Mouse (Mus musculus): Measurements from ENCODE around the gene Rnf157. TPM values are rescaled to one million over a fixed set of nuclear protein-coding genes. Genes with fewer than 3 reads are reported as not detected.
"Not testable (repeated sequence)": the region's sequence is repeated elsewhere in the genome, so short reads cannot be mapped to it uniquely, and the experiment has no call there.

Rnf157 gene
- polyA plus RNA-seq, 1 experiment from 2014 or later: 39.6 TPM

- not testable (repeated sequence) for H3K9ac ChIP-seq; H3K4me2 ChIP-seq; ATAC-seq (ENCODE audit: low FRiP score); H3K4me3 ChIP-seq; H3K27ac ChIP-seq; H3K9me3 ChIP-seq; H3K27me3 ChIP-seq
- Histone ChIP-seq H3K36me3 (peaks cover 20% of the 10 kb centered on the region), H3K4me1 (replicated peaks) (peaks cover 22% of the 10 kb centered on the region)
- 92% methylated on average over 5 of the region's 5 CpGs for whole genome bisulfite sequencing
Measured at GRCm38 (mm10) chr11:116383070-116383469, 29.8 kb downstream of the Rnf157 start.

GRCm38 (mm10) chr11:116380767-116381166, 32.1 kb downstream of the Rnf157 start:
- H3K4me1 ChIP-seq (replicated peaks): no peaks in the 10 kb centered on the region
- peaks cover 20% of the 10 kb centered on the region for H3K36me3 ChIP-seq
- H3K27me3 ChIP-seq: no peaks in the 10 kb centered on the region
- no peak overlapping the region for H3K4me3 ChIP-seq
- WGBS: 92% methylated on average over 7 of the region's 7 CpGs
- H3K9ac ChIP-seq: no peak overlapping the region
- no peaks in the 10 kb centered on the region for H3K9me3 ChIP-seq
- no peak overlapping the region for H3K4me2 ChIP-seq
- no peak overlapping the region for H3K27ac ChIP-seq
- ATAC-seq (ENCODE audit: low FRiP score): no peak

- Histone ChIP-seq H3K4me2 (no peak overlapping the region), H3K27me3 (no peaks in the 10 kb centered on the region), H3K4me1 (replicated peaks) (no peaks in the 10 kb centered on the region), H3K27ac (no peak overlapping the region), H3K9me3 (no peaks in the 10 kb centered on the region), H3K36me3 (peaks cover 22% of the 10 kb centered on the region), H3K4me3 (no peak overlapping the region), H3K9ac (no peak overlapping the region)
- no peak for ATAC-seq (ENCODE audit: low FRiP score)
- 89% methylated on average over 6 of the region's 6 CpGs for WGBS
Measured at GRCm38 (mm10) chr11:116379530-116379929, 33.3 kb downstream of the Rnf157 start.

- no peaks in the 10 kb centered on the region for H3K4me1 ChIP-seq (replicated peaks)
- H3K4me2 ChIP-seq: no peak overlapping the region
- H3K27me3 ChIP-seq: no peaks in the 10 kb centered on the region
- no peaks in the 10 kb centered on the region for H3K9me3 ChIP-seq
- H3K36me3 ChIP-seq: peaks cover 12% of the 10 kb centered on the region
- H3K4me3 ChIP-seq: no peak overlapping the region
- 78% methylated on average over 7 of the region's 7 CpGs for WGBS
- H3K27ac ChIP-seq: no peak overlapping the region
- ATAC-seq (ENCODE audit: low FRiP score): no peak
- no peak overlapping the region for H3K9ac ChIP-seq
Measured at GRCm38 (mm10) chr11:116376945-116377661, 35.7 kb downstream of the Rnf157 start.

GRCm38 (mm10) chr11:116371894-116372450, 40.9 kb downstream of the Rnf157 start:
- no peak overlapping the region for H3K4me3 ChIP-seq
- H3K4me1 ChIP-seq (replicated peaks): 0 out of 2 replicates have a peak, but pooled peaks cover 5% of the 10 kb centered on the region
- no peak overlapping the region for H3K9ac ChIP-seq
- no peaks in the 10 kb centered on the region for H3K9me3 ChIP-seq
- WGBS: 85% methylated on average over 4 of the region's 4 CpGs
- no peaks in the 10 kb centered on the region for H3K27me3 ChIP-seq
- H3K4me2 ChIP-seq: no peak overlapping the region
- no peak overlapping the region for H3K27ac ChIP-seq
- no peak for ATAC-seq (ENCODE audit: low FRiP score)
- 0 out of 2 replicates have a peak, but pooled peaks cover 2% of the 10 kb centered on the region for H3K36me3 ChIP-seq

- Histone ChIP-seq H3K9ac (no peak overlapping the region), H3K4me2 (no peak overlapping the region), H3K4me1 (replicated peaks) (0 out of 2 replicates have a peak, but pooled peaks cover 5% of the 10 kb centered on the region), H3K27ac (no peak overlapping the region), H3K36me3 (no peaks in the 10 kb centered on the region), H3K9me3 (no peaks in the 10 kb centered on the region), H3K4me3 (no peak overlapping the region), H3K27me3 (no peaks in the 10 kb centered on the region)
- no peak for ATAC-seq (ENCODE audit: low FRiP score)
- 70% methylated on average over 5 of the region's 5 CpGs for WGBS
Measured at GRCm38 (mm10) chr11:116369633-116370032, 43.2 kb downstream of the Rnf157 start.

GRCm38 (mm10) chr11:116369051-116369450, 43.8 kb downstream of the Rnf157 start:
- H3K4me2 ChIP-seq: no peak overlapping the region
- 0 out of 2 replicates have a peak, but pooled peaks cover 5% of the 10 kb centered on the region for H3K4me1 ChIP-seq (replicated peaks)
- no peaks in the 10 kb centered on the region for H3K36me3 ChIP-seq
- ATAC-seq (ENCODE audit: low FRiP score): no peak
- no peak overlapping the region for H3K27ac ChIP-seq
- WGBS: 93% methylated on average over 14 of the region's 14 CpGs
- H3K9me3 ChIP-seq: no peaks in the 10 kb centered on the region
- H3K4me3 ChIP-seq: no peak overlapping the region
- H3K27me3 ChIP-seq: no peaks in the 10 kb centered on the region
- no peak overlapping the region for H3K9ac ChIP-seq

GRCm38 (mm10) chr11:116368116-116368515, 44.7 kb downstream of the Rnf157 start:
- Histone ChIP-seq H3K27me3 (no peaks in the 10 kb centered on the region), H3K9me3 (no peaks in the 10 kb centered on the region), H3K4me2 (no peak overlapping the region), H3K36me3 (no peaks in the 10 kb centered on the region), H3K4me1 (replicated peaks) (0 out of 2 replicates have a peak, but pooled peaks cover 5% of the 10 kb centered on the region), H3K27ac (0 out of 2 replicates have a peak overlapping the region, but pooled peaks have one; percentile 8), H3K4me3 (no peak overlapping the region), H3K9ac (no peak overlapping the region)
- ATAC-seq (ENCODE audit: low FRiP score): no peak
- WGBS: 24% methylated on average over 9 of the region's 9 CpGs

GRCm38 (mm10) chr11:116366647-116367046, 46.2 kb downstream of the Rnf157 start:
- Histone ChIP-seq H3K4me1 (replicated peaks) (0 out of 2 replicates have a peak, but pooled peaks cover 5% of the 10 kb centered on the region), H3K27me3 (no peaks in the 10 kb centered on the region), H3K36me3 (peaks cover 7% of the 10 kb centered on the region), H3K9ac (no peak overlapping the region), H3K9me3 (no peaks in the 10 kb centered on the region), H3K4me3 (no peak overlapping the region), H3K27ac (no peak overlapping the region), H3K4me2 (no peak overlapping the region)
- no peak for ATAC-seq (ENCODE audit: low FRiP score)
- 90% methylated on average over 1 of the region's 1 CpGs for WGBS

- ATAC-seq (ENCODE audit: low FRiP score): no peak
- Histone ChIP-seq H3K27me3 (no peaks in the 10 kb centered on the region), H3K4me2 (no peak overlapping the region), H3K4me3 (no peak overlapping the region), H3K9me3 (no peaks in the 10 kb centered on the region), H3K4me1 (replicated peaks) (0 out of 2 replicates have a peak, but pooled peaks cover 3% of the 10 kb centered on the region), H3K9ac (no peak overlapping the region), H3K36me3 (peaks cover 12% of the 10 kb centered on the region), H3K27ac (no peak overlapping the region)
- 94% methylated on average over 2 of the region's 2 CpGs for WGBS
Measured at GRCm38 (mm10) chr11:116366124-116366523, 46.7 kb downstream of the Rnf157 start.

GRCm38 (mm10) chr11:116365432-116365831, 47.4 kb downstream of the Rnf157 start:
- no peaks in the 10 kb centered on the region for H3K9me3 ChIP-seq
- H3K4me3 ChIP-seq: no peak overlapping the region
- no peak overlapping the region for H3K4me2 ChIP-seq
- H3K9ac ChIP-seq: no peak overlapping the region
- peaks cover 19% of the 10 kb centered on the region for H3K36me3 ChIP-seq
- ATAC-seq (ENCODE audit: low FRiP score): no peak
- 0 out of 2 replicates have a peak, but pooled peaks cover 4% of the 10 kb centered on the region for H3K4me1 ChIP-seq (replicated peaks)
- H3K27ac ChIP-seq: no peak overlapping the region
- 76% methylated on average over 13 of the region's 13 CpGs for WGBS
- no peaks in the 10 kb centered on the region for H3K27me3 ChIP-seq

- no peak overlapping the region for H3K4me3 ChIP-seq
- no peak for ATAC-seq (ENCODE audit: low FRiP score)
- H3K27me3 ChIP-seq: no peaks in the 10 kb centered on the region
- WGBS: 71% methylated on average over 11 of the region's 11 CpGs
- H3K27ac ChIP-seq: no peak overlapping the region
- H3K36me3 ChIP-seq: peaks cover 45% of the 10 kb centered on the region
- H3K4me1 ChIP-seq (replicated peaks): peaks cover 20% of the 10 kb centered on the region
- H3K9me3 ChIP-seq: no peaks in the 10 kb centered on the region
- no peak overlapping the region for H3K4me2 ChIP-seq
- H3K9ac ChIP-seq: no peak overlapping the region
Measured at GRCm38 (mm10) chr11:116362015-116362414, 50.8 kb downstream of the Rnf157 start.

- not testable (repeated sequence) for H3K27me3 ChIP-seq; H3K9ac ChIP-seq; H3K4me3 ChIP-seq; H3K4me2 ChIP-seq; ATAC-seq (ENCODE audit: low FRiP score); H3K27ac ChIP-seq; H3K9me3 ChIP-seq
- 98% methylated on average over 5 of the region's 5 CpGs for WGBS
- Histone ChIP-seq H3K36me3 (peaks cover 48% of the 10 kb centered on the region), H3K4me1 (replicated peaks) (peaks cover 20% of the 10 kb centered on the region)
Measured at GRCm38 (mm10) chr11:116360915-116361314, 51.9 kb downstream of the Rnf157 start.
